Mouse (Mus musculus): ENCODE data around the gene Mtmr10.
A peak's percentile ranks its signal among the peaks of the same experiment; 100 is the strongest.

Gene Mtmr10

DNA sequence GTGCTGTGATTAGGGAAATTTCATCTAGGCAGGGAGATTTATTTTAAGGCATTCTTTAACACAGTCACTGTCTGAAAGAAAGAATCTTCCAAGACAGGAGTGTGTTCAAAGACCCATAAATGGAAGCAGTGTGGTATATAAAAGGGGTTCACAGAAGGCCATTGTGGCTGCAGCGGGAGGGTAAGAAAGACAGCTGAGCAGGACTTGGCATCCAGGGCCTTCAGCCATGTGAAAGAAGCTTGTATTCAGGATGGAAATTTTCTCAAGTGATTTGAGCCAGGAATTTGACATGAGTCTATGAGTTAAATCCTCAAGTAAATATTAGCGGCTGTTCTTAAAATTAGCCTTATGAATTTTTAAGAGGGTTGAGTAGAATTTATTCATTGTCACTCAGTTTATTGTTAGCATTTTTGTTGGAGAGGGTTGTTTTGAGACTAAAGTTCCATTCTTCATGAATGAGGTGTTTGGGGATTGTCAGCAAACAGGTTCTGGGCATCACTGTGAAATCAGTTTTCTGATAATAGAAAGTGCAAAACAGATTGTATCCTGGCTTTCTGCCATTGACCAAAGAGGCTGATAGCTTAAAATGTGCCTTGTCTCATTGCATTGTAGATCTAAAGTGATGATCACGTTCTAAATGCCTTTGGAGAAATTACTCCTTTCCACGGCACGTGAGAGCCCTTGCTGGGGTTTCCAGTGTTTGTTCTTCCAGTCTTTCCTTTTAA is 9.0 kb downstream of the Mtmr10 start:
- DNase-seq = no peak

DNA sequence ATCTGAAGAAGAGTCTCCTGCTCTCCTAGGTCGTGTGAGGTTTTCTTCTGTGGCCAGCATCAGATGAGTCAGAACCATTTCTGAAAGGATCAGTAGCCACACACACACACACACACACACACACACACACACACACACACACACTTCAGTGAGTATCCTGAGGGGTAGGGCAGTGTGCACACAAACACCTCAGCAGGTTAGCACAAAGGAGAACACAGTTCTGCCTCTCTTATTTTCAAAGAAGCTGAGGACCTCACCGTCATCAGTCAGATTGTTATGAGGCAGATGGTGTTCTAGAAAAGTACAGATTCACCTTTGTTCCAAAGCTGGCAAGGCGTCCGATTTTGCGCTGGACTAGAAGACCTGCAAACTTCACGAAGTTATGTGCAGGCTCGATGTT is 22.8 kb downstream of the Mtmr10 start:
- no peak for DNase-seq

DNA sequence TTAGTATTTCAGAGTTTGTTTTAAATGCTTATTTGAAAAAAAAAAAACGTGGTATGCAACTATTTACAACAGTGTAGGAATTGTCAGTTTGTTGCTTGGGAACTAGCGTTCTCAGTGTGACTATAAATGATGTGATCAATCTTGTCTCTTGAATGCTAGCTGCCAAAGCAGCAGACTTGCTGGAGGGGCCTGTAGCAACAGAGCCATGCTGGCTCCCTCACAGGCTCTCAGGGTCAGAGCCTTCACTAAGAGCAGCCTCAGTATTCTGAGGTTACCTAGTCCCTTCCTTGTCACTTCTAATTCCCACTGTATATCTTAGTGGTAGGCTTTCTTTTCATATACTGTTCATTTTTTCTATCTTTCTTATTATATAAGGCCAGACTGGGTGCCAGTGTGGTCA is 23.3 kb downstream of the Mtmr10 start:
- no peak for DNase-seq

DNA sequence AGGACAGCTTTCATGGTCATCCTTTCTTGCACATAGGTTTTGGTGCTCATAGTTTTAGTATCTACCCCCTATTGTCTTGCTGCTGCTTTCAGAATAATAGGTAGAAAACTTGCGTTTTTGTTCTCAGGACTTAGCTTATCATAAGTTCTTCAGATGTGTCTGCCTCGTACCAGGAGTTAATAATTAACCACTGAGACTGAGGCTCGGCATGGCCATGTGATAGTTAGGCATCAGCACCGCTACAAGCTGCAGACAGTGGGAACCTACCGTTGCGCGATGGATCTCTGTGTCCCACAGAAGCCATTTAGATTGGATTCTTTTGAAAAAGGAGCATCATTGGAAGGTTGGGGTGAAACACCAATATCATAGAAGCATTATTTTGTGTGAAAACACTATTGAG is 25.4 kb downstream of the Mtmr10 start:
- no peak for DNase-seq

DNA sequence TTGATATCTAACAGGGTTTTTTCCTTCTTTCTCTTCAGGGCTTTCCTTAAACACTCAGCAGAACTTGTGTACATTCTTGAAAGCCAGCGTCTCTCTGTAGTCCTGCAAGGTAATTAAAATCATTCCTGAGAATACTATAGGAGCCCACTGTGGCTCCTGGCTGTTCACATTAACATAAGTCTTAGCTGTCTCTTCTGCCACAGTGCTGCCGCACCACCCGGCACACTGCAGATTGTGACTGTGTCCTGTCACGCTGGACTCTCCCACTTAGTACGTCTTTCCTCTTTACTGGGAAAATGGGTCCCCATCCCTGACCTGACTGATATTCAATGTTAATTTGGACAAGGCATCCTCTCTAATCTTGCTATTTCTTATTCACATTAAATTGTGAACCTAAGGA is 33.7 kb downstream of the Mtmr10 start:
- DNase-seq = no peak

DNA sequence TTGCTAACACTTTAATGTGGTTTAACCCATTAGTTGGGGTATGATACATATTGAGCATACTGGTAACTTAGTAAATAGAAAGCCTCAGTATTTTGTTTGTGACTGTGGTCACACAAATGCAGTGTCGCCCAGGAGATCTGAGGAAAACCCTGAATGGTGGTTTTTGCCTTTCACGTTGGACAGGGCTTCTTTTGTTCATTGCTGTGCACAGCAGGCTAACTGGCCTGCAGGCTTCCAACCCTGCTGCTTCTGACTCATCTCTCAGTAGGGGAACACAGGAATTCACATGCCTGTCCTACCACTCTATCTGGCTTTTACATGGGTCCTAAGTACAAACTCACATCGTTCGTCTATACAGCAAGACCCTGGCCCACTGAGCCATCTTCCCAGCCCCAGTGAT is 34.2 kb downstream of the Mtmr10 start:
- peak; percentile 29 for DNase-seq

DNA sequence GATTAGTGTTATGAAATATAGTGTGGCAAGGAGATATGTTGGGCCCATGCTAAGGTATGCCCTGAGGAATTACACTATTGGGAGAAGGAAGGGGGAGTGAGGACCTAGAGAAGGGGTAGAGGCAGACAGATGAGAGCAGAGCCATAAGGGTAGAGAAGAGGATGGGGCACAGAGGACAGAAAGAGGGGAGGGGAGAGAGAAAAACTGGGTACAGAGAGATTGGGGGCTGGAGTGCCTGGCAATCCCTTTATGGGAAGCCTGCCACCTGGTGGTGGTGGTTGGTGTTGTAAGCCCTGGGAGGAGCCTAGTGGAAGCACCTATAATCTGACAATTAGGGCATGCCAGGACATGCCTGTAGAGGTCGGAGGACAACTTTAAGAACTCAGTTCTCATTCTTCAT is 39.4 kb downstream of the Mtmr10 start:
- DNase-seq = peak; percentile 84 to 91

DNA sequence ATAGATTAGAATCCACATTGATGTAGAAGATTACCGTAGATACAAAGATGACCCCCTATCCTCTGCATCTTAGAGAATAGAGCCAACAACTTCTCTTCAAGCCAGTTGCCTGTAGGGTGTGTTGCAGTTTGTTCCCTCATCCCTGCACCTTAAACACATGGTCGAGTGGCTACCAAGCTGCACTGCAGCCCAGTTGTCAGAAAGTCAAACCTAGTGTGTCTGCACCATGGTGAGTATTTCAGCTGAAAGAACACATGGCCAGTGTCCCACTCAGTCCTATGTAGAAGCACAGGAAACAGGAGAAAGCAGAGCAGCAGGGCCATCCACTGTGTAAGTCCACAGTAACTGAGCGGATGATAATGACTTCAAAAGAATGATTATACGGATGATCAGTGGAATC is 40.0 kb downstream of the Mtmr10 start:
- no peak for DNase-seq

DNA sequence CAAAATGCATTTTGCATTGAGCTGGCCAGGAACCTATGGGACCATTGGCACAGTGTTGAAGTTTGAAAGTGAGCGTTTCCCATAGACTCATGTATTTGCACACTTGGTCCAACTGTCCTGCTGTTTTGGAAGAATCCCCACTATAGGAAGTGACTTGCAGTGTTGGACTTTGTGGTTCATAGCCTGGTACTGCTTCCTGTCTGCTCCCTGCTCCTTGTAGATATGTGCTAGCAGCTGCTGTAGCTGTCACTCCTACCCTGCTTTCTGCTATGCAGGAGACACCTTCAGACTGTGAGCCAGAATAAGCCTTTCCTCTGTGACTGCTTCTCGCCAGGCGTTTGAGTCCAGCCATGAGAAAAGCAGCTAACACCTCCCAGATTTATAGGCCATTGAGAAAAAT is 43.9 kb downstream of the Mtmr10 start:
- DNase-seq = no peak

DNA sequence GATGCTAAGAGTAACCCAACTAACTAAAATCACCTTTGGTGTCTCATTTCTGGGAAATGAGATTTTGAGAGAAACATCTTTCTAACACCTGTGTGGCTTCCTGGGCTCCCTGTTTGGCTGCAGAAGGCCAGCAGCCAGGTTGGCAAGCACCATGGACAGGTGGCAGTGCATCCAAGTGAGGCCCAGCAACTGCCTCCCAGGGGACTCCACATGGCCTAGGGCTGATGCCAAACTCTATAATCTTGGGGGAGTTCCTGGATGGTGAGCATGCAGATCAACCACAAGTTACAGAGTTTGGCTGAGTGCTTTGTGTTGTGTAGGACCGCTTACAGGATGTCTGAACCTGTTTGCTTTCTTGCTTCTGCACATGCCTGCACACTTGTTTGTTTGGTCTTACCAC is 45.2 kb downstream of the Mtmr10 start:
- DNase-seq = peak; percentile 55

DNA sequence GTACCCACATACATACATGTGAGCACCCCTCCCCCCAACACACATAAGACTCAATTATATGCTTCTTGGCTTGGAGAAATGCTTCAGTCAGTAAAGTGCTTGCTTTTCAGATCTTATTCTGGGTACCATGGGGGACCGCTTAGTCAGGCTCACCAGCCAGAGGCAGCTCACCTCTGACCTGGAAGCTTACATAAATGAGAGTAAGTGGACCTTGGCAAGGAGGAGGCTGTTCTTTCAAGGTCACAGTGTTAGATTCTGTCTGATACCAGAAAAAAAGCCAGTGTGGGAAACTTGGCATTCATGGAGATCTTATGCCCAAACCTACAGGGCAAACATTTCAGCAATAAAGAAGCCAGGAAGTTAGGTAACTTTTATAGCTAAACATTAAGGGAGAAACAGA is 60.4 kb downstream of the Mtmr10 start:
- no peak for DNase-seq

DNA sequence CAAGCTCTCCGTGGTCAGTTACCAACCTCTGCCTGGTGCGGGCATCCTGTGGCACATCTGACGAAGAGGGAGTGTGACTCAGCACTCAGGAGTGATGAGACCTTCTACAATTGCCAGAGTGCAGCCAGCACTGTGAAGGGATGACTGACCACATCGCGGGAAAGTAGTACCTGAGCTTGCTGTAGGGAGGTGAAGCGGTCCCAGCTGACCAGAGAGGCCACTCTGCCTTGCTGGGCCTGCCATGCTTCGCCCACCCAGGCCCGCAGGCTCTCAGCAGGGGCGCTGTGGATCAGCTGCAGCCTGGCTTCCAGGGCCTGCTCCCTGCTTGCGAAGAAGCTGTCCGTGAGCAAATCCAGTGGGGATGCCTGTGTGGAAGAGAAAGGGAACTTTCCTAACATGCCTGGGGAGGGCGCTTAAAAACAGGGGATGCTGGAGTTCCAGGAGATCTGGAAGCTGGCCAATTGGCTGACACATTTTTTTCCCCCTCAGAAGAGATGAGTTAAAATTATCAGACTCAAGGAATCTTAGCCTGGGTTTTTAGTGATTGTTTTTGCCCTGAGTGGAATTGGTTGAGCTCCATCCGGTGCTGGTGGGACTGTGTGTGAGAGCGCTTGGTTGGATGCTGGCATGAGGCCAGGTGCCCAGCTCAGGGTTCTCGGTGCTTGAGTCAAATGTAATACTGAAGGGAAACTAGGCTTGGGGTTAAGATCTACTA is 61.9 kb downstream of the Mtmr10 start:
- peak; percentile 52 to 67 for DNase-seq

DNA sequence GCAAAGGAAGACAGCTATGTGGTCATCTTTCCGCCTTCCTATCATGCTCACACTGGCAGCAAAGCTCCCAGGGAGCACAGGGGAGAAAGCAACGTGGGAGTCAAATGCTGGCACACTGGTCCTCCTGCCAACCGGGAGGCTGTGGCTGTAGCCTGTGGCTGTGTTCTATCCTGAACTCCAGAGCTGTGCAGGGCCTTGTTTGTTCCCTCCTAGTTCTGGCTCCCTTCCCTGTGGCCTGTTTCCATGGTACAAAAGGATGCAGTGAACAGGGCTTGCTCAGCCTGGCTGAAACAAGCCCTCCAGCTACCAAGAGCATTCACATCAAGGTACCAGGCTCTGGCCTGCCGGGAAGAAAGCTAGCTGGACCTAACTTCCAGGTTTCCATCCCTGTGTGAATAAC is 63.6 kb downstream of the Mtmr10 start:
- DNase-seq = peak; percentile 75 to 82

DNA sequence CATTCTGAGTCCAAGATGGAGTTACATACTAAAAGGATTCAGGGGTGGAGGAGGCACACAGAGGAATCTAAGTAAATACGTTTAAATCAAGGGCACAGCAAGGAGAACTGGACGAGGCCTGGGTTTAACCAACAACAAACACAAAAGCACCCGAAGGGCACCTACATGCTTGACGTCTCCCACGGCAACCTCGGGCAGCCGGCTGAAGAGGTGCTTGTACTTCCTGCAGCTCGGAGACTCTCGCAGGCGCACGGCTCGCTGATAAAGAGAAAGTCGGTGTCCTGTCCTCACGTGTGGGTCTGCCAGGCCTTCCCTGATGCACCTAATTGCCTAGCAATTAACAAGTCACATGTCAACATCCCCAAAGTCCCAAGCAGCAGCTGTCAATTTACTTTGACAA is 66.8 kb downstream of the Mtmr10 start:
- no peak for DNase-seq

DNA sequence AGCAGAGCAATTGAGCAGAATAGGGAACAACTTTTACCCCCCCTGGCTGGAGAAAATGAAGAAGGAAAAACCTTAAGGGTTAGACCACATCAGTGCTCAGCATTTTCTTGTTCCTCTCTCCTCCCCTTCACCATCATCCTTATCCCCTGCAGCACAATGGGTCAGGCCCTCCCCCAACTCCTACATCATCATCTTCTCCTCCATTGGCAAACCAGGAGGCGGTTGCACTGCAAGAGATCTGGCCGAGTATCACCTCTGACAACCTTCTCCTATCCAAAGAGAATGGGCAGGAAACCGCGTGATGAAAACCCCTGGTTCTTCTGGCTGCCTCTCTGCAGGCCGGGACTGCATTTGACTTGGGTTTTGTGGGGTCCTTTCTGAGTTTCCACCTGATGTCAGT is 69.2 kb downstream of the Mtmr10 start:
- DNase-seq = no peak

DNA sequence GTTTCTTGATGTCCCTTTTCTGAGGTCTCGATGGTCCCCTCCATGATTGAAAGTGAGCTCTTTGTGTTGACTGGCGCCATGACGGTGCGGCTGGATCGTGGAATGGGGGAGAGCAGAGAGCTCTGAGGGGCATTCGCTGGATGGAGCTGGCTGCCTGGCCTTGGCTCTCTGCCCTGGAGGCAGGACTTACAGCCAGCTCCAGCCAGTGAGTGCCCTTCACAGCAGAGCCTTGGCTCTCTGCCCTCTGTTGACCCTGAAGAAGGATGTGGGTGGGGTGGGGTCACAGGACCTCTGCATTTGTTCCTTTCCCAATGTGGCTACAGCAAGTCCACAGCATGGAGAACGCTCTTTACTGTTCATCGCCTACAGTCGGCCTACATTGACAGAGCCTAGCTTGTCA is 70.0 kb downstream of the Mtmr10 start:
- peak; percentile 35 to 63 for DNase-seq

DNA sequence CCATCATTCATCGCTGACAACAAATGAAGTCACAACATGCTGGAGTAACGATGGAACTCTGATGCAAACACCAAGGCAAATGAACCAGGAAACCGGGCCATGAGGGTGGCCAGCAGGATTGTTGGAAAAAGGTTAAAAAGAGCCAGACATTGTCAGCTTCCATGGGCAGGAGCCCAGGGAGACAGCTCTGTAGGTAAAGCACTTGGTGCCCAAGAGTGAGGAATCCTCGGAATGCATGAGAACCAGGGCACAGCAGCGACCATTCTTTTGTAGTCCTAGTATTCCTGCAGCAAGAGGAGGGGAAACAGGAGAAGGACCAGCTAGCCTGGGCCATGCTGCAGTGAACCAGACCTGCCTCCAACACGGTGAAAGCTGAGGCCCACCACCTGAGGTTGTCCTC is 71.2 kb downstream of the Mtmr10 start:
- no peak for DNase-seq

DNA sequence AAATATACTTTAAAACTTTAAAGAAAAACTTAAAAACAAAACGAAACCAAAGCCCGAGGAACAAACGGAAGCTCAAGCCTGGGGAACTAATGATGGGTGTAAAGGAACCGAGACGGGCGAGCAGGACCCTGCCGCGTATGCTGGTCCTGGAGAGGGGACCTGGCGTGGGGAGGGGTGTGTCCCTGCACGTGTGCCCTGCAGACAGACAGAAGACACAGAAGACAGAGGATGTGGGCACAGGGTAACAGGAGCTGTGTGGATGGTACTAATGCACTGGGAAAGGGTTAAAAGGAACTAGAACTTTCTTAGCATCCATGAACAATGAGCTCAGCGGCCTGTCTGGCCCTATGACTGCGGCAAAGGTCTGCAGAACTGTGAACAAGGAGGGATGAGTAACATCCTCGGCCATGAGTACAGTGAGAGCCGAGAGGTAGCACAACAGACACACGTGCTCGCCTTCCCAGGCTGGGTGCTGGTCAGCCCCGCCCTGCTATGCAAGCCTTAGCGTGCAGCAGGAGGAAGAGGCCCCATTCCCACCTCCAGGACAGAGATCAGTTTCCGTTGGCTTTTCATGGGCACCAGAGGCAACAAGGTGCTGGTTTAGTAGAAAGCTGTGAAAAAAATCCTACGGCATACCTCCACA is 72.6 kb downstream of the Mtmr10 start:
- DNase-seq = no peak

DNA sequence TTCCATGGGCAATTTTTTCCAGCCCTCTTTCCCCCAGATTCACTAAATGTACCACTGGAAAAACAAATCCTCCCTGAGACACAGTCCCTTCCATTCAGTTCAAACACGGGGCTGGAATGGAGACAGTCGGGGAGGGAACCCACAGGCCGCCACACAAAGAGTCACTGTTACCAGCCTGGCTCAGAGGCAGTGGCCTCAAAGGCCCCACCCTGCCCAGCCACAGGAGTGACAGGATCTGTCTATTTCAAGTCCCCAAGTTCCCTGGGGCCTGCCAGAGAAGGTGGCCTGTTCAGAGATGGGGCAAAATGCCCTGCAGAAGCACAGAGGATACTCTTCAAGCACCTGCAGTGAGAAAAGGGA is 73.1 kb downstream of the Mtmr10 start:
- peak in 1 of 2 experiments; percentile 20 for DNase-seq

DNA sequence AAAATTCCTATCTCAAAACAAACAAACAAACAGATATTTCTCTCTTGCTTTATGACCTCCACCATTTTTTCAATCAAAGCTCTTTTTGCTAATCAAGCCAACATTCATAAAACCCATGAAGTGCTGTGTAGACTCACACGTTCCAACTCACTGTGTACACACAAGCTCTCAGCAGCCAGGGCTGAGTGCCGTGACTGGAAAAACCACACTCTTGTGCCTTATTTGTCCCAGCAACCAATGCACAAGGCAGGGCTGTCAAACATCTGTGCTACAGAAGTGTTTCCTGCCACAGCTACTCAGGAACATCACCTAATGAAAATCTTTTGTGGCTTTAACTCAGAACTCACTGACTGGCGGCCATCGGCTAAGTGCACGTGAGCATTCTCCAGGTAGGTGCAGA is 78.4 kb downstream of the Mtmr10 start:
- no peak for DNase-seq

DNA sequence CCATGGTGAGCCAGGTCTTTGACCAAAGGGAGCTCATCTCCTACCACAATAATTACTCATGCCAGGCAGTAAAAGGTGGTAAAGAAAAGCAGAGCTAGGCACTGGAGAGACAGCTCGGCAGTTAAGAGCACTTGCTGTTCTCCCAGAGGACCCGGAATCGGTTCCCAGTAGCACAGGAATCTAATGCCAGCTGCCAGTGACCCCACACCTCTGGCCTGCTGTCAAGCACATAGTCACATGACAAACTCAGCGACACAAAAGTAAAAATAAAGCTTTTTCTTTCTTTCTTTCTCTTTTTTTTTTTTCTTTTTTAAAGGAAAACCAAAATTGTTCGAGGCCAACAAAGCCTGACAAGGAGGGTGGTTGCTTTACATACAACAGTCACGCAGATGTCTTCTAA is 82.4 kb downstream of the Mtmr10 start:
- DNase-seq = no peak

DNA sequence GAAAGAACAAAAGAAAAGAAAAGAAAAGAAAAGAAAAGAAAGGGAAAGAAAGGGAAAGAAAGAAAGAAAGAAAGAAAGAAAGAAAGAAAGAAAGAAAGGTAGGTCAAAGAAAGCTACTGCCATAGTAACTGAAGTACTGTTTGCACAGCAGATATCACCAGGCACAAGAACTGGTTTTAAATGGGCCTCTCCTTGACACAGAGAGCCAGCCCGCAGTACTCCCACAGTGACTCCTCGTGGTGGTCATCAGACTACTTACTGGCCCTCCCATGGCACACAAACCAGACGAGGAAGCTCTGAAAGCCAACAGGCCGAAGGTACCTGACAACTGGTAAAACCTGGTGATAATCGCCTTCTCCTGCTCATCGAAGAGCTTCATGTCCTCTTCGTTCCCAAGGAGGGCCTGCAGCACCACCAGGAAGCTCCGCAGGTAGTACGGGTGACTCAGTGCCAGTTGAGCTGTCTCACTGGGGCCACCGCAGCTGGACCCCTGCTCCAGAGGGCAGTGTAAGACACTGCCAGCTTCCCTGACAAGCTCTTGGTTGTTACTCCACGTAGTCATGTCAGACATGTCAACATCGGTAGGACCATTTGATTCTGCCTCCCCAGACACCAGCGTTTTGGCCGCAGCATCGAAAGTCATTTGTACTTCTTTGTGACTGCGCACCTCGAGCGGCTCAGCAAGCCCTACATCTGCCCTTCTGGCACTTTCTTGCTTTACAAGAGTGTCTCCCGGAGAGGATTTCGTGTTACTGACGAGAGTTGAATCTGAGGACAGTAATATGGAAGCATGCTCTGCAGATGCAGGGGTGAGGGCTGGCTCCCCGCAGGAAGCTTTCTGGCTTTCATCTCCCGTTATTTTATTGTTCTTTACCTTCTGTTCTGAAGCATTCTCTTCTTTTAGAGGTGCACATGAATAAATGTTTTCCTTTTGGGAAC is 84.8 kb downstream of the Mtmr10 start:
- DNase-seq = no peak

DNA sequence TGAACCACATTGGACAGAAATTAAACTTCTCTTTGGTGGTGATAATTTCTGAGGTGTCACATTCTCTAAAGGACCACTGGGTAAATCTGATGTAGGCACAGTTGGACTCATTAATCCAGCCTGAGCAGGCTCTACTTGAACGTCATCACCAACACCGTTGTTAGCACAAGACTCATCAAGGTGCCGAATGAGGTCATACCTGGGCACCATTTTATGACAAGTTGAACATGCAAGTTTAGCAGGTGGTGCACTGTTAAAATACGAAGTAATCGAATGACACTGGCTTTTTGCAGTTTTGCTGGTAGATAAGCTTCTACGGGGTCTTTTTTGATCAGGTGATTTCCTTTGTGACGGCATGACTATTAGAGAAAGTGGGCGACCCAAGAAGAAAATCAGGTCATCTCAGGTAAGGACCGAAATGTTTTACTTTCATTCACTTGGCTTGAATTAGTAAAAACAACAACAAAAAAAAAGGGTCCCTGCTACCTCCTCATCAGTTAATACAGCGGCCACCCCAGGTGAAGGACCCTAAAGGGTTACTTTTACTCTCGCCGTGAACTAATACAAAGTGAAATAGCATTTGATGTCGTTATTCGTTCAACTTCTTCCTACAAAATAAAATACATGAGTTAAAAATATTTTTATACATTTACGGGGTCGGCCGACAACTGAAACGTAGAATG is 85.8 kb downstream of the Mtmr10 start:
- no peak for DNase-seq
